Mouse (Mus musculus) skeletal muscle tissue, postnatal 0 days (tissue): ENCODE data around the gene Trim80. TPM values are rescaled to one million over a fixed set of nuclear protein-coding genes. Genes with fewer than 3 reads are reported as not detected.

ENCODE experiments used
- microRNA-seq, 2 experiments: library from miRNA; unstranded; fragments of <30 nt; microRNA quantifications; one replicate each; pipeline ENCODE4; 2016
- polyA plus RNA-seq: library from polyadenylated mRNA; unstranded; fragments of >200 nt; fragmentation: Nextera tagmentation; extraction: Ambion mirVana; gene quantifications from 2 replicates; pipeline ENCODE4 v1.2.1, GENCODE M21; 2015

Gene Trim80
- not detected in 2 replicates for polyA plus RNA-seq

GRCm38 (mm10) chr11:115439906-115440595 is at the start of gene Trim80:
Gene Trim80 (plus strand): TSS chr11:115440545.

GRCm38 (mm10) chr11:115403338-115404124 is 36.8 kb upstream of the Trim80 start, which contains the start of gene Mrpl58:
Gene Mrpl58 (plus strand): TSS chr11:115403752.

DNA sequence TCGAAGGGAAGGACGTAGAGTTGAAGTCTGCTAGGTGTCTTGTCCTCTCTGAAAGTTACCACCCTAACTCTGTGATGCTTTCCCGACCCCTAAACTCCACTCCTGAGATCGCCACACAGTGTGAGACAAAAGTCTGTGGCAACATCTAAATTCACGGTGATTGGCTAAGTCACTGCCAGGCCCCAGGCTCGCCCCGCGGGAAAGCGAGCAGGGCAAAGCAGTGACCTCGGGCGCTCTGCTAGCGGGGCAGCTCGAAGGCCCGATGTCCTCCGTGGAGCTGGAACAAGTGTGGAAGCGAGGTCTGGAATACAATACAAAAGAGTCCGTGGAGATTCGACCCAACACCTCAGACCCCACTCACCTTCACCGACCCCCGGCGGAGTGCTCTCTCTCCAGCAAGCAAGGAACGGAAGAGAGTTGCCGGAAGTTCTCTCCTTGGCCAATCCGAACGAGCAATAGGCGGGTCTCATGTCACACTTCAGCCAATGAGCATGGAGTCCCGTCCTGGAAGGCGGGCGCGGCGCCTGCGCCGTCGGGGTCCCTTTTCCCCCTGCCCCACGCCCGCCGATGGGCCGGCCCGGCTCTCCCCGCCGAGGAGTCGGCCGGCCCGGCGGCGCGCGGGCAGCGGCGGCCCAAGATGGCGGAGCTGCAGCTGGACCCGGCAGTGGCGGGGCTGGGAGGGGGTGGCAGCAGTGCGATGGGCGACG is 20.7 kb upstream of the Trim80 start, which contains the start of the genes Atp5h and Kctd2:
TSS of gene Atp5h (minus strand) at position 432 of the 707 bp plus-strand sequence.
TSS of gene Kctd2 (plus strand) at position 598 of the 707 bp plus-strand sequence.

GRCm38 (mm10) chr11:115462243-115462891 is 22.0 kb downstream of the Trim80 start, which contains the start of gene Slc16a5:
Gene Slc16a5 (plus strand): TSS chr11:115462474.

DNA sequence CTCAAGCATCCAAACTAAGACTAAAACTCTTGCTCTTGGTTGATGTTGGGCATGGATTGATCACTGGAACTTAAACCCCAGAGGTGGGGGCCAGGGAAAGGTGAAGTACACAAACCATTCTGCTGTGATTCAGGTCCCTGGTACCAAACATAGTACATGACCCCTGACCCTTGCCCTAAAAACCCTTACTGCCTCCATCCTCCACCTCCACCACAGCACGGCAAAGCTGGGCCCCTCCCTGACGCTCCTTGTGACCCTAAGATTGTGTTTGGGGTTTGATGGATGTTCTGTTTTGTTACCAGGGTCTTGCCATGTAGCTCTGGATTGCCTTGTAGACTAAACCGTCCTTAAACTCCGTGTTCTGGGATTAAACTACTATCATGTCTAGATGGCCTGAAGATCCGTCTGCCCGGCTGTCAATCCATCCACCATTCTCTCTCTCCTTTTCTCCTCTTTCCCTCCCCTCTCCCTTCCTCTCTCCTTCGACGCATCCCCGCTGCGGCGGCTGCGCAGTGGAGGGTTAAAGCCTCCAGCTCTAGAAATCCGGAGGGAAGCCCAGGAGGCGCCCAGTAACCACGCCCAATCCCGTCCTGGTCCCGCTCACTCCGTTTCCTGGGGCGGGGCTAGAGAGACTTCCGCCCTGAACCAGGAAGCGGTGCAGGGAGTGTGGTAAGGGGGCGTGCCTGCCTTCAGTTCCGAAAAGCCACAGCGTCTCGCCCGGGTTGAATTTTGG is 34.8 kb downstream of the Trim80 start, which contains the start of gene Armc7:
TSS of gene Armc7 (plus strand) at position 643 of the 733 bp plus-strand sequence.

DNA sequence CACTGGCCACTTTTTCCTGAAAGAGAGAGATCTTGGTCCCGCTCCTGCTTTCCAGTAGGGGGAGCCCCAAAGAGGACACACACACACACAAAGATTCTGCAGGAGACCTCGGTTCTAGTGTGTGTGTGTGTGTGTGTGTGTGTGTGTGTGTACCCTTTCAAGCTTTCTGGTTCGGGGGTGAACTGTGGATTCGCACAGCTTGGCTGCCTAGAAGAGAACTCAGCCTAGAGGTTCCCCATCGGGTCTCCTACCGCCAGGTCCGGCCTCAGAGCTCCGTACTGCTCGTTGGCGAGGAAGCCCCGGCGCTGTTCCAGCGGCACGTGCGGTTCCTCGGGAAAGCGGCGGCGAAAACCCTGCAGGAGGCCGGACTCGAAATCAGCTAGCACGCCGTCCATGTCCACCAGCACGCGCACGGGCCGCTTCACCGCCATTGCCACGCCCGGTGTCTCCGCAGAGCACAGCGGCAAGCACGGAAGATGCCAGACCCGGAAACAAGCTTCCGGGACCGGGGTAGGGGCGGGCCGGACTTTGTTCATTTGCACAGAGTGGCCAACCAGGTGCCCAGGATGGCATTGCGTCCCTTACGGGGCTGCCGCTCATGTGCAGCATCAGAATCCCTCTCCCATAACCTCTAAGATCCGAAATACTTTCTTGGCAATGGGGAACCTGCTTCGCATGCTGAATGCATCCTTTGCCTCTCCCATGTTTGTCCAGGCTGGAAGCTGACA is 51.2 kb downstream of the Trim80 start, which contains the start of gene Nt5c:
TSS of gene Nt5c (minus strand) at position 507 of the 728 bp plus-strand sequence.

Small RNA genes within 50 kb of the gene (microRNA-seq; reads per million reads assigned to microRNA genes)
- 0 to 0.10 reads per million in 2 experiments for gene Mir3968

Other genes starting within 250 kb of the Trim80 start
- not detected in 2 replicates for gene Grin2c, start 173.3 kb upstream of the Trim80 start, polyA plus RNA-seq
- 4.2 and 6.4 TPM in 2 replicates for gene Fdxr, start 163.5 kb upstream of the Trim80 start, polyA plus RNA-seq
- gene Fads6, start 142.9 kb upstream of the Trim80 start, polyA plus RNA-seq: 0.06 and 0.09 TPM in 2 replicates
- 0.18 and 0.31 TPM in 2 replicates for gene Otop2, start 133.4 kb upstream of the Trim80 start, polyA plus RNA-seq
- gene Ush1g, start 118.5 kb upstream of the Trim80 start, polyA plus RNA-seq: not detected in 2 replicates
- 0.24 TPM in 1 of 2 replicates, not detected in the other for gene Otop3, start 105.8 kb upstream of the Trim80 start, polyA plus RNA-seq
- gene Hid1, start 72.8 kb upstream of the Trim80 start, polyA plus RNA-seq: 5.1 and 5.5 TPM in 2 replicates
- gene Cdr2l, start 58.6 kb upstream of the Trim80 start, polyA plus RNA-seq: 5.0 and 6.7 TPM in 2 replicates
- 125 TPM in 2 replicates for gene Mrpl58, start 36.8 kb upstream of the Trim80 start, polyA plus RNA-seq
- gene Atp5h, start 20.6 kb upstream of the Trim80 start, polyA plus RNA-seq: 1,386 and 1,505 TPM in 2 replicates
- gene Kctd2, start 20.4 kb upstream of the Trim80 start, polyA plus RNA-seq: 8.6 and 9.3 TPM in 2 replicates
- 0.15 and 0.23 TPM in 2 replicates for gene Slc16a5, start 21.9 kb downstream of the Trim80 start, polyA plus RNA-seq
- 2.2 and 3.2 TPM in 2 replicates for gene Armc7, start 35.1 kb downstream of the Trim80 start, polyA plus RNA-seq
- gene Nt5c, start 51.3 kb downstream of the Trim80 start, polyA plus RNA-seq: 27.5 and 42.0 TPM in 2 replicates
- 563 and 597 TPM in 2 replicates for gene Jpt1, start 73.8 kb downstream of the Trim80 start, polyA plus RNA-seq
- gene Sumo2, start 95.7 kb downstream of the Trim80 start, polyA plus RNA-seq: 392 and 414 TPM in 2 replicates
- gene Nup85, start 123.9 kb downstream of the Trim80 start, polyA plus RNA-seq: 41.2 and 48.4 TPM in 2 replicates
- 94.2 and 98.5 TPM in 2 replicates for gene Mrps7, start 163.4 kb downstream of the Trim80 start, polyA plus RNA-seq
- 6.8 and 9.8 TPM in 2 replicates for gene Gga3, start 163.5 kb downstream of the Trim80 start, polyA plus RNA-seq
- gene Mif4gd, start 172.4 kb downstream of the Trim80 start, polyA plus RNA-seq: 30.1 and 42.9 TPM in 2 replicates
- 18.5 and 27.4 TPM in 2 replicates for gene Slc25a19, start 187.8 kb downstream of the Trim80 start, polyA plus RNA-seq